Mouse (Mus musculus) lung, embryonic 14.5 days (tissue): ENCODE results near the gene Olfr1195. TPM values are rescaled to one million over a fixed set of nuclear protein-coding genes. Genes with fewer than 3 reads are reported as not detected.
"Not testable (repeated sequence)": the region's sequence is repeated elsewhere in the genome, so short reads cannot be mapped to it uniquely, and the experiment has no call there.

ENCODE experiments used
- ATAC-seq: fragments of 200-750 bp; cut with Nextera tagmentation; 2 replicates; pipeline ENCODE4 v1.8.0; 2017; ENCODE audit warnings: mild to moderate bottlenecking, moderate TSS enrichment, moderate library complexity; ENCODE audit not compliant: insufficient read depth
- DNase-seq: peaks from one replicate; pipeline ENCODE4 v3.0.0-alpha.2; 2015
- H3K27ac ChIP-seq: fragments of 300-500 bp; sonication (generic); 2 replicates; pipeline ENCODE4 v1.5.1; 2014; ENCODE audit warnings: low read depth, mild to moderate bottlenecking, moderate library complexity
- H3K27me3 ChIP-seq: fragments of 300-500 bp; sonication (generic); 2 replicates; pipeline ENCODE4 v1.6.1; 2014; ENCODE audit warnings: low read length, control low read depth; ENCODE audit not compliant: insufficient read depth
- H3K36me3 ChIP-seq: fragments of 300-500 bp; sonication (generic); 2 replicates; pipeline ENCODE4 v1.6.1; 2014; ENCODE audit warnings: control low read depth; ENCODE audit not compliant: insufficient read depth
- H3K4me1 ChIP-seq: fragments of 300-500 bp; sonication (generic); 2 replicates; pipeline ENCODE4 v1.6.1; 2014; ENCODE audit warnings: antibody characterized with exemption, control low read depth; ENCODE audit not compliant: insufficient read depth
- H3K4me2 ChIP-seq: fragments of 300-500 bp; sonication (generic); 2 replicates; pipeline ENCODE4 v1.6.1; 2014; ENCODE audit warnings: mild to moderate bottlenecking
- H3K4me3 ChIP-seq: fragments of 300-500 bp; sonication (generic); 2 replicates; pipeline ENCODE4 v1.5.1; 2014; ENCODE audit warnings: low read depth, low read length
- H3K9ac ChIP-seq: fragments of 300-500 bp; sonication (generic); 2 replicates; pipeline ENCODE4 v1.6.1; 2014
- H3K9me3 ChIP-seq: fragments of 300-500 bp; sonication (generic); 2 replicates; pipeline ENCODE4 v1.6.1; 2016; ENCODE audit warnings: low read depth, low read length, control low read depth
- CTCF ChIP-seq: IDR thresholded peaks from 2 replicates; pipeline ENCODE4 v1.5.1; 2016; ENCODE audit warnings: antibody characterized with exemption, low read depth
- WGBS: fragments of 180-500 bp; shearing (Covaris S2); extraction: QIAGEN DNeasy Blood & Tissue Kit; methylation state at CpG from one replicate; pipeline ENCODE4 v1.1.7; 2014; 5-methylcytosine and 5-hydroxymethylcytosine counted together
- polyA plus RNA-seq: library from polyadenylated mRNA; unstranded; fragments of >200 nt; fragmentation: Nextera tagmentation; extraction: Ambion mirVana; gene quantifications from 2 replicates; pipeline ENCODE4 v1.2.1, GENCODE M21; 2014

Olfr1195 gene
- polyA plus RNA-seq: not detected in 2 replicates

DNA sequence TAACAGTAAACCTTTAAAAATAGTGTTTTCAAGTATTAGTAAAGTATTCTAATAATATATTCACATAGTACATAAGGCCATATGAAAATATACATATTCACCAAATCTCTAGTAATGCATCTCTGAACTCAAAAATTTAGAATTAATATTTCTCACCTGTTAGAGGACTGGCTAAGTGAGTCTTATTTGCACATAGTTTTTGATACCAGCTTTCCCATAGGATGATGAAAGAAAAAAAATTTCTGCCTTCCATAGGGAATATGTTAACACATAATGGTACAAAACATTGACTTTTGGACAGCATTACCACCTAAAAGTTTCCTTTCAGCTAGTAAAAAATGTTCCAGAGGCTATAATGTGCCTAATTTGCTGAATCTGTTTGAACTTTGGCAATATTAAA is at the start of gene Olfr1195:
Gene Olfr1195, minus strand, starts transcription at position 101 of the 400 bp plus-strand sequence.
- no peak within 1 kb of the TSS for H3K9ac ChIP-seq

DNA sequence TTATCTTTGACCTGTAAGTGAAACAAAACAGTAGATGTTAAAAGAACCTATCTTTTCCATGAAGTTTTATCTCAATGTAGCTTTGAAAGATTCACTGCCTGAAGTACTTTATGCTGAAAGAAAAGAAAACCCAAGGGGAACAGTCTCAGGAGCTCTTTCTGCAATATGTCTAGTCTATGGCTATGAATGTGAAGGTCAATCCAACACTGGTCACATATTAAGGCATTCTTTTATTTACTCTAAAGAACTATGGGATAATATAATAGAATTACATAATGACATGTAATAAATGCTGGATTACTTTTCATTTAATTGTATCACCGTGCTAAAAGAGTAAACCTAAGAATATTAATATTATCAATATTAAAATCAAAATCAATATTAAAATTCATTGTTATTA is 43.3 kb upstream of the Olfr1195 start, which contains the start of gene Olfr1197:
Gene Olfr1197, minus strand, starts transcription at position 101 of the 400 bp plus-strand sequence.
- Histone ChIP-seq H3K36me3 (no peaks in the 10 kb centered on the region), H3K4me2 (no peak within 1 kb of the TSS), H3K4me3 (no peak within 1 kb of the TSS), H3K4me1 (no peaks in the 10 kb centered on the region), H3K9ac (no peak within 1 kb of the TSS), H3K27me3 (no peaks in the 10 kb centered on the region), H3K27ac (no peak within 1 kb of the TSS), H3K9me3 (no peaks in the 10 kb centered on the region)
- TF ChIP-seq CTCF: no peak
- no peak for ATAC-seq
- 85% methylated on average over 1 of the region's 1 CpGs for WGBS
- DNase-seq: no peak

More for the DNA sequence above, at the start of gene Olfr1195:
- no peaks in the 10 kb centered on the region for H3K36me3 ChIP-seq
- no peak within 1 kb of the TSS for H3K4me2 ChIP-seq
- H3K4me1 ChIP-seq: no peaks in the 10 kb centered on the region
- ATAC-seq (no peak), DNase-seq (no peak)
- H3K27ac ChIP-seq: no peak within 1 kb of the TSS
- no peak for TF ChIP-seq CTCF
- H3K4me3 ChIP-seq: no peak within 1 kb of the TSS
- no peaks in the 10 kb centered on the region for H3K9me3 ChIP-seq
- no peaks in the 10 kb centered on the region for H3K27me3 ChIP-seq

DNA sequence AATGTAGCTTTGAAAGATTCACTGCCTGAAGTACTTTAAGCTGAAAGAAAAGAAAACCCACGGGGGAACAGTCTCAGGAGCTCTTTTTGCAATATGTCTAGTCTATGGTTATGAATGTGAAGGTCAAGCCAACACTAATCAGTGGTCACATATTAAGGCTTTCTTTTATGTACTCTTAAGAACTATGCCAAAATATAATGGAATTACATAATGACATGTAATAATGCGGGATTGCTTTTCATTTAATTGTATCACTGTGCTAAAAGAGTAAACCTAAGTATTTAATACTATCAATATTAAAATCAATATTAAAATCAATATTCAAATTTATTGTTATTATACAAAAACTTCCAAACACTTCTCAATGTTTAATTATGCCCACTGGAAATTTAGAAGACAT is 15.5 kb upstream of the Olfr1195 start, which contains the start of gene Olfr1196:
Gene Olfr1196, minus strand, starts transcription at position 101 of the 400 bp plus-strand sequence.
- Histone ChIP-seq H3K4me1 (no peaks in the 10 kb centered on the region), H3K9ac (no peak within 1 kb of the TSS), H3K27me3 (no peaks in the 10 kb centered on the region), H3K36me3 (no peaks in the 10 kb centered on the region), H3K4me3 (no peak within 1 kb of the TSS), H3K9me3 (no peaks in the 10 kb centered on the region), H3K4me2 (no peak within 1 kb of the TSS), H3K27ac (no peak within 1 kb of the TSS)
- TF ChIP-seq CTCF: no peak
- WGBS: 81% methylated on average over 2 of the region's 2 CpGs
- no peak for ATAC-seq
- no peak for DNase-seq

DNA sequence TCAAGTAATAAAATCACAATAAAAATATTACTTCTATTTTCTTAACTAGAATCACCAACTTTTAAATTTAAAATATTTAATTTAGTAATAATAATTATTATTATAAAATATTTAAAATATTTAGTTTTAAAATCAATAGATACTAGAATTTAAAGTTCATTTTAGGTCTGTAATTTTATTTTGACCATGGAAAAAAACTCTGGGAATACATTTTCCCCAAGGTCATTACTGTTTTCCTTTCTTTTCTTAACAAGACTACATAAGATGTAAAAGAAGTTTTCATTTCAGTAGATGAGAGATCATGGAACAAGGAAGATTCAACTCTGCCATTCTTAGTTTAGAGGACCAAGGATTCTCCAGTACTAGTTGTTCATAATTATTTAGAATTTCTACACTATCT is 13.7 kb downstream of the Olfr1195 start, which contains the start of gene Olfr1193:
Gene Olfr1193, plus strand, starts transcription at position 301 of the 400 bp plus-strand sequence.
- not testable (repeated sequence) for ATAC-seq, H3K4me2 ChIP-seq, H3K27me3 ChIP-seq, H3K9ac ChIP-seq, H3K36me3 ChIP-seq, DNase-seq, H3K4me1 ChIP-seq, H3K9me3 ChIP-seq, H3K27ac ChIP-seq, H3K4me3 ChIP-seq

DNA sequence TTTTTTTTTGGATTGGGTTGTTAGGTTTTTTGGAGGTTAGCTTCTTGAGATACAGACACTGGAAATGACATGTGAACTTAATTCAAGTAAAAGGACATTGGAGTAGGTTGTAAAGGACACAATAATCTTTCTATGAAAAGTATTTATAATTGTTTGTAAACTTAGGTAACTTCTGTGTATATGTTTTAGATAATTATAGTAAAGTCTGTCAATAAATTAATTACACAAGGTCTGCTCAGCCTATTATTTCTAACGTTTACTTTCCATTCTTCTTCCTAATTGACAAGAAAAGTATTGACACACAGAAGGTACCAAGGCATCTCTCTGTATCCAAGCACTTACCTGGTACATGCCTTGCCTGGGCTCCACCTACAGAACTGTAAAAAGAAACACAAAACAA is 40.8 kb downstream of the Olfr1195 start, which contains the start of gene Olfr1192-ps1:
Gene Olfr1192-ps1, plus strand, starts transcription at position 301 of the 400 bp plus-strand sequence.
- H3K9ac ChIP-seq: no peak within 1 kb of the TSS
- H3K9me3 ChIP-seq: no peaks in the 10 kb centered on the region
- ATAC-seq (no peak), DNase-seq (no peak)
- no peak within 1 kb of the TSS for H3K27ac ChIP-seq
- H3K36me3 ChIP-seq: no peaks in the 10 kb centered on the region
- H3K4me1 ChIP-seq: no peaks in the 10 kb centered on the region
- H3K4me2 ChIP-seq: no peak within 1 kb of the TSS
- no peak within 1 kb of the TSS for H3K4me3 ChIP-seq
- no peaks in the 10 kb centered on the region for H3K27me3 ChIP-seq
- TF ChIP-seq CTCF: no peak
- WGBS: 30% methylated on average over 1 of the region's 1 CpGs

DNA sequence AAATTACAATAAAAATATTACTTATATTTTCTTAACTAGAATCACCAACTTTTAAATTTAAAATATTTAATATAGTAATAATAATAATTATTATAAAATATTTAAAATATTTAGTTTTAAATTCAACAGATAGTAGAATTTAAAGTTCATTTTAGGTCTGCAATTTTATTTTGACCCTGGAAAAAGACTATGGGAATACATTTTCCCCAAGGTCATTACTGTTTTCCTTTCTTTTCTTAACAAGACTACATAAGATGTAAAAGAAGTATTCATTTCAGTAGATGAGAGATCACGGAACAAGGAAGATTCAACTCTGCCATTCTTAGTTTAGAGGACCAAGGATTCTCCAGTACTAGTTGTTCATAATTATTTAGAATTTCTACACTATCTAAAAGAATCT is 48.7 kb downstream of the Olfr1195 start, which contains the start of gene Olfr1191-ps1:
Gene Olfr1191-ps1, plus strand, starts transcription at position 301 of the 400 bp plus-strand sequence.
- DNase-seq, H3K27ac ChIP-seq, H3K9ac ChIP-seq, H3K9me3 ChIP-seq, H3K4me3 ChIP-seq, H3K4me2 ChIP-seq, H3K36me3 ChIP-seq, H3K27me3 ChIP-seq, ATAC-seq, H3K4me1 ChIP-seq: not testable (repeated sequence)
- 83% methylated on average over 1 of the region's 1 CpGs for WGBS

Other genes with a start within 250 kb of the Olfr1195 start
- gene Gm13757, start 240.1 kb downstream of the Olfr1195 start, polyA plus RNA-seq: not detected in 2 replicates
- gene Olfr1183, start 234.3 kb downstream of the Olfr1195 start, polyA plus RNA-seq: not detected in 2 replicates
- not detected in 2 replicates for gene Olfr1184, start 205.6 kb downstream of the Olfr1195 start, polyA plus RNA-seq
- not detected in 2 replicates for gene Olfr1185-ps1, start 195.9 kb downstream of the Olfr1195 start, polyA plus RNA-seq
- not detected in 2 replicates for gene Olfr1186, start 170.6 kb downstream of the Olfr1195 start, polyA plus RNA-seq
- gene Olfr1188, start 132.3 kb downstream of the Olfr1195 start, polyA plus RNA-seq: not detected in 2 replicates
- gene Olfr1189, start 102.7 kb downstream of the Olfr1195 start, polyA plus RNA-seq: not detected in 2 replicates
- gene Olfr1191-ps1, start 48.6 kb downstream of the Olfr1195 start, polyA plus RNA-seq: not detected in 2 replicates
- not detected in 2 replicates for gene Olfr1192-ps1, start 40.7 kb downstream of the Olfr1195 start, polyA plus RNA-seq
- gene Olfr1193, start 13.6 kb downstream of the Olfr1195 start, polyA plus RNA-seq: not detected in 2 replicates
- gene Olfr1196, start 15.4 kb upstream of the Olfr1195 start, polyA plus RNA-seq: not detected in 2 replicates
- gene Olfr1197, start 43.2 kb upstream of the Olfr1195 start, polyA plus RNA-seq: not detected in 2 replicates
- not detected in 2 replicates for gene Olfr1198, start 62.2 kb upstream of the Olfr1195 start, polyA plus RNA-seq
- not detected in 2 replicates for gene Olfr1199, start 71.3 kb upstream of the Olfr1195 start, polyA plus RNA-seq
- gene Olfr1200, start 81.3 kb upstream of the Olfr1195 start, polyA plus RNA-seq: not detected in 2 replicates
- not detected in 2 replicates for gene Olfr1201, start 103.8 kb upstream of the Olfr1195 start, polyA plus RNA-seq
- gene Olfr1202, start 125.3 kb upstream of the Olfr1195 start, polyA plus RNA-seq: not detected in 2 replicates
- not detected in 2 replicates for gene Olfr1205, start 140.6 kb upstream of the Olfr1195 start, polyA plus RNA-seq
- gene Olfr1204, start 160.1 kb upstream of the Olfr1195 start, polyA plus RNA-seq: not detected in 2 replicates
- not detected in 2 replicates for gene Olfr1206, start 174.0 kb upstream of the Olfr1195 start, polyA plus RNA-seq
- not detected in 2 replicates for gene Olfr1208, start 213.1 kb upstream of the Olfr1195 start, polyA plus RNA-seq
- not detected in 2 replicates for gene Olfr1209, start 226.0 kb upstream of the Olfr1195 start, polyA plus RNA-seq
- not detected in 2 replicates for gene Olfr1211, start 248.9 kb upstream of the Olfr1195 start, polyA plus RNA-seq